Mouse (Mus musculus): Measurements from ENCODE around the gene Plcl2. TPM values are rescaled to one million over a fixed set of nuclear protein-coding genes. Genes with fewer than 3 reads are reported as not detected.

Plcl2 gene
- polyA plus RNA-seq, 1 experiment: 11.0 TPM

DNA sequence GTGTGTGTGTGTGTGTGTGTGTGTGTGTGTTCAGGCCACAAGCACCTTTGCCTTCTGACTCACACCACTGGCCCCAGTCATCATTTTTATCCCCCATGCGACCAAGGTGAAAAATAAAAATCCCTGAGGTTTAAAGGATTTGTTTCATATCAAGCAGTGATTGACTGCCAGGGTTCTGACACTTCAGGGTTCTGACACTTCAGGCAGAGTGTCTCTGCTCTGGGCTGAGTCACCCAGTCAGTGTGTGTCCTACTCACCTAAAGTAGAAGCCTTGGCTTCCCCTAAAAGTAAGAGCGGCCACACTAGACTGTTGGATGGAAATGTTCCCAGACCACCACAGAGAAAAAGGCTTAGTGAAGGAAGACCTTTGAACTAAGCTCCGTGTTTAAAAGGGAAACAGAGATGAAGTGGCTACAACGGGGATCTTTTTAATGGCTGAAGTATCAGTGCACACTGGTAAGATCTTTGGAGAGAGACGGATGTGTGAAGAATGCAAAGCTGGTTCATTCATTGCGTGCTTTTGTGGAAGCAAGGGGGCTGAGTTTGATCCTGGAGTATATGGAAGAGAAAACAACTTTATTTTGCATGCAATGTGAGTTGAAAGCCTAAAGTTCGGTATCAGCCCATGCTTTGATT, 11.0 kb upstream of the Plcl2 start:
- no peak for DNase-seq (ENCODE audit: low read depth, low spot score)
- 80% methylated on average over 7 of the region's 7 CpGs for WGBS

DNA sequence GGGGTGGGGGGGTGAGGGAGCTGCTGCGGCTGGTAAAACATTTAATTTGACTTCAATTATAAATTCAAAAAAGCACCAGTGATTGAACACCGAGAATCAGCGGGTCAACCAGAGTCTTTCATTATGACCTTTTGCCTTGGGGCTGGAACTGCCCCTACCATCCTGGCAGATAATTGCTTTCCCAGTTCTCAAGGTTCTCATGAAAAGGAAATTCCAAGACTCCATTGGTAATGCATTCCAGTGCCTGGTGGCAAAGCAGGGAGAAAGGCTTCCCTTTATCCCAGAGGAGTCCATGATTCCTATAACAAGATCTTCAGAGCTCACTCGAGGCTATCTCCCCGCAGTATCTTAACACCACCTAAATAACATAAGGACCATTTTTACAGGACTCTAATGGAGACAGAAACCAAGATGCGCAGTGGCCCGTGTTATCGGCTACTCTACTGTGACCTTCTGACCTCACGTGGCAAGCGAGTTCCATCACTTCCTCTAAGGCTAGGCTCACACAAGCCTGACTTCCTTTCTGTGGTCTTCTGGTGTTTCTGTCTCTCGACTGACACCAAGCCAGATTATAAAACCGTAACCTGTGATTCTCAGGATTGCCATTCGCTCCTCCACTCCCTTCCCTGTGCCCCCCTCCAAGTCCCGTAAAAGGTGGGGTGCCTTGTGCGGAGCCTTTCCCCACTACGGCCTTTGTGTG, 10.0 kb upstream of the Plcl2 start:
- no peak for DNase-seq (ENCODE audit: low read depth, low spot score)
- 83% methylated on average over 16 of the region's 16 CpGs for WGBS

DNA sequence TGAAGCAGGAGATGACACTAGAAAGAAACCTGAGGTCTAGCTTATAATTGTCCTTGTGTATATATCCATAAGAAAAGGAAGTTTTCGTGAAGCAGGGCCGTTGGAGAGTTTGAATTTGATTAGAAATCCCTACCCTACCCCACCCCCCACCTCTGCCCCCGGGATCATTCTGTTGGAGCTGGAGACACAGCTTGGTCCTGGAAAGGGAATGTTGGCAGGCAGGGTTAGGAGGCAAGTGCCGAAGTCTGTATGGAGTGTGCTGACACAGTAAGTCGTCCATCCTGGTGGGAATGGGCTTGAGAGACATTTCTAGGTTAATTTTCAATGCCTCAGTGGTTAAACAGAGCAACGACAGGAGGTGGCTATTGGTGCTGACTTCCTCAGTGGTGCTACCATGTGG, 8.4 kb upstream of the Plcl2 start:
- WGBS: 78% methylated on average over 6 of the region's 6 CpGs
- DNase-seq (ENCODE audit: low read depth, low spot score): no peak

DNA sequence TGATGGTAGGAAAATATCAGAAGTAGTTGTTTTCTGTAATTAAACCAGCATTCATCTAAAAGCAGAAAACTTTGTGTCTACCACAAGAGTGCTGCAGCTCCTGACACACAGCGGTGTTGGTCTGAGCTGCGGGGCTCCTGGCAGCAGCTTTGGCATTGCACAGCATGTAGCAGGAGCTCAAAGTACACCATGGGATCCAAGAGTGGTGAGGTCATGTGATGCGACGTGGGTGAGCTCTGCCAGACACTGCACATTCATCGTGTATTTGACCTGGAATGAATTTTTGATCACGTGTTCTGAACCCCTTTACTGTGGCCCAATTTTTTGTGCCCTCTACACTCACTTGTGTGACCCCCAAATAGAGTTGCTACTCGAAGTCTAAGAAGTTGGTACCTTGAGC, 6.1 kb upstream of the Plcl2 start:
- DNase-seq (ENCODE audit: low read depth, low spot score): no peak
- 69% methylated on average over 7 of the region's 7 CpGs for WGBS

DNA sequence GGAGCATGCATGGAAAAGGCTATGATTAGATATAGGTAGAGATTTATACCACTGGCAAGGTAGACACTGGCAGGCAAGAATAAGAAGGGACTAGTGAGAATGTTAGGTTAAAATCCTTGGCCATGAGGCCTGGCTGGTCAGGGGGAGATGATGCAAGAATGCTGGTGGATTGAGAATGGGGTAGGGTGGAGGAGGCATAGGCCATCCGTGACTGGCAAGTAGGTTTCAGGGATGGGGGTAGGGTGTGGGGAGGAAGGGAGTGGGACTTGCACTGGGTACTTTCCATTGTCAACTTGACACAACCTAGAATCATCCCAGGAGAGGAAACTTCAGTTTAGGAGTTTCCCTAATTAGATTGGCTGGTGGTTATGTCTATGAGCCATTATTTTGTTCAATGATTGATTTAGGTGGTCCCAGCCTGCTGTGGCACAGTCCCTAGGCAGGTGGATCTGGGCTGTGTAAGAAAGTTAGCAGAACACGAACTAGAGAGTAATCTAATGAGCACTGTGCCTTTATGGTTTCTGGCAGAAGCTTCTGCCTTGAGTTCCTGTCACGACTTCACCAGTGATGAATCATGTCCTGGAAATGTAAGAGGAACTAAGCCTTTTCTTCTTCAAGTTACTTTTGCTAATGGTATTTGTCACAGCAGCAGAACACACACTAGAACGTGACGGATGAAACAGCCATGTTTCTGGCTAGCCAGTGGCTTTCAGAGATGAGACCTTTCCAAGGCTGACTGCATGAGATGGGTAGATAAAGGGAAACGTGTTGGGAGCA, 4.9 kb upstream of the Plcl2 start:
- WGBS: 70% methylated on average over 6 of the region's 6 CpGs
- no peak for DNase-seq (ENCODE audit: low read depth, low spot score)

DNA sequence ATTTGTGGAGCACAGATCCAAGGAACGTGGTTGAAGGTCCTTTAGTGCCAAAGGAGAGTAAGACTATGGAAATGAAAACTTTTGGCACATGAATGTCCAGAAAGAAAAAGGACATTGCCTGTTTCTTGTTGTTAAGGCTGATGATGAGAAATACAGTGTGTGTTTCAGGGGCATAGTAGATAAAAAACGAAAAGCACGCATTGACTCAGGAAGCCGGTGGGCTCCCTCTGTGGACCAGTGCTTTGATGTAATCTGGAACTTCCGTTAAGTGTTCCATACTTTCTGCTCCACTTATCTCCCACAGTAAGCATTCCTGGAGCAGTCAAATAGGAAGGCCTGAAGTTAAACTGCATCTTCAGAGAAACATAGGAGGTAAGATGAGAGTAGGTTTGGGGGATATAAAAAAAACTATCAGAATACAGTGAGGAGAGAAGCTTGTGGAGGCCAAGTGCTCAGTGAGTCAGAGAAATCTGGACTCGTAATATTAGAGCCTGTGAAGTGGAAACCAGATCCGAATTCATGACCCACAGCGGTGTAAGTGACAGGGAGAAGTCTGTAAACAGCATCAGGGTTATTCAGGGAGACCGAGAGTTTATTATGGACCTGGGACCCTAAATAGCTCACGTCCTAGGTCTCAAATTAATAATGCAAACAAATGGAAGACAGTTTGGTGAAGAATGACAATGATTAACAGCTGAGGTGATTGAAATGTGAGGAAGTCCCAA, 3.1 kb upstream of the Plcl2 start:
- DNase-seq (ENCODE audit: low read depth, low spot score): no peak
- 81% methylated on average over 10 of the region's 10 CpGs for WGBS

DNA sequence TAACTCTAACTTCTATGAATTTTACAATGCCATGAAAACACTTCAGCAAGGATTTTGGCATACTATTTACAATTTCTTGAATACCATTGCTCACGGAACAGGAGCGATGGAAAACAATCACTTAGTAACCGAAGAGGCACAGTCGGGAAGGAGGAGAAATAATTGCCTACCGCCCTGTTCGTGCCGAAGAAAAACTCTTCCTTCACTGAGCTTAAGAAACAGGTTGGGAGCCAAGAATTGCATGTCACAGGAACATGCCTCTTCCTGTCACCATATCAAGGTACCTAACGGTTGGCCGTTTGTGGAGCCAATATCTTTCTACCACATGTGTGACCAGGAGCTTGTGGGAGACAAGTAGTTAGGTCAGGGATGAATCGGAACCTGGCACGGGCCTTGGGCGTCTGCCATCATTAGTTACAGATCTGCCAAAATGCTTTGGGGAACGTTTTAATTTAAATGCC, 2.3 kb upstream of the Plcl2 start:
- 68% methylated on average over 13 of the region's 13 CpGs for WGBS
- no peak for DNase-seq (ENCODE audit: low read depth, low spot score)

DNA sequence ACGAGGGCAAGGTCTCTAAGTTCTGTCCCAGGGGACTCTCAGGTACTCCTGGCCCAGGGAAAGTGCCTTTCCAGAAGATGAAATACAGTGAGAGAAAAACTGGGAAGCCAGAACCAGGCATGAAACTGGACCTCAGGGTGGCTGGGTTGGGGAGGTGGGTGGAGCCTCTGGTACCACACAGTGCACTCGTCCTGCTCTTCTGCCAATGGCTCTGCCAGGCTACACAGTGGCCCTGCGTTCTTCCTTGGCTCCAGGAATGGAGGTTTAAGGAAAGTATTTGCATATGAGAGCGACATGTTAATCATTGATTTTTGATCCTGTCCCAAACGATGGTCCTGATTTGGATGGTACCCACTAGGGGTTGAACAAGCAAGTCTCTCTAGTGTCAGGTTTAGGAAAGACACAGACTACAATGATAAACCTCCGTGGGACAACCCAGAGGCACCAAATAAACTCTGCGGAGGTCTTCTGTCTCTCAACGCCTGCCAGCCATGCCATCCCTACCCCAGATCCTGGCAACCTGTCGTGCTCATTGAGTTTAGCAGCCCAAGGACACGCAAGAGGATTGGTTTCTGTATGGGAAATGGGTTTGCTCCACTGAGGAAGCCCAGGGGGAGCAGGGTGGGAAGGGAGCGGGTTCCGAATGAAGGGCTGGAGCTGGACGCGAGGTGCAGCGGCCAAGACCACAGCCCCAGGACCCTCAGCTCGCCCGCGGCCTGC, 988 bp upstream of the Plcl2 start:
- WGBS: 20% methylated on average over 18 of the region's 18 CpGs
- DNase-seq (ENCODE audit: low read depth, low spot score): no peak

DNA sequence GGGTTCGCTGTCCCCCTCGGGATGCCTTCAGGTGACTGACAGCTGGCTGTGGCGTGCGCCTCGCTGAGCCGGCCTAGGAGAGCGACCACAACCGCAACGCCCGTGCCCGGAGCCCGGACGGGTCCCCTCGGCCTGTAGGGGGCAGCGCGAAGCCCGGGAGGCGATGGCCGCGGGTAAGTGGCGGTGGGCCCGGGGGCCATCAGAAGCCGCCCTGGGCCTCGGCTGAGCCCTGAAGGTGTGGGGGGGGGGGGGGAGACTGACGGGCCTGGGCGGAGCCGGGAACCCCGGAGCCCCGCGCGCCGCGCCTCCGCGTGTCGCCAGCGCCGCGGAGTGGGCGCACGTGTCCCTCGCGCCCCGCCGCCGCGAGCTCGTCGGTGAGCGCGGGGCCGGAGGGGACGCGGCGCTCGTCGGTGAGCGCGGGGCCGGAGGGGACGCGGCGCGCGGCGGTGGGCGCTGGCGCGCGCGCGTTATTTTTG, 390 bp upstream of the Plcl2 start:
- DNase-seq (ENCODE audit: low read depth, low spot score): no peak
- under 1% methylated on average over 72 of the region's 72 CpGs for WGBS

DNA sequence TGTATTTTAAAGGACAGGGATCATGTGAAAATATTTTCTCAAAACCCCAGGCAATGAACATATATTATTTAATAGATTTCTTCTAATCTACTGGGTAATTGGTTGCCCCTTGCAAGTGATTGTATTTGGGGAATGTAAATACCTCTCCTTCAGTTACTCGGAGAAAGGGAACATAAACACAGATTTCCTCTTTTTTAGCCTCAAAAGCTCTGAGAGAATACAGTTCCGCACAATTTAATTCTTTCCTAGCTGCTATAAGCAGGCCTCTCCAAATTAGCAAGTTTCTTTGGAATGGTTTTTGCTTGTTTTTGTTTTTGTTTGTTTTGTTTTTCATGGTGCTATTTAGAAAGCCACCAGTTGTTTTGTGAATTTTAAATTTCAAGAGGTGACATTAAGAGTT, 1.1 kb downstream of the Plcl2 start:
- 54% methylated on average over 2 of the region's 2 CpGs for WGBS
- DNase-seq (ENCODE audit: low read depth, low spot score): no peak

DNA sequence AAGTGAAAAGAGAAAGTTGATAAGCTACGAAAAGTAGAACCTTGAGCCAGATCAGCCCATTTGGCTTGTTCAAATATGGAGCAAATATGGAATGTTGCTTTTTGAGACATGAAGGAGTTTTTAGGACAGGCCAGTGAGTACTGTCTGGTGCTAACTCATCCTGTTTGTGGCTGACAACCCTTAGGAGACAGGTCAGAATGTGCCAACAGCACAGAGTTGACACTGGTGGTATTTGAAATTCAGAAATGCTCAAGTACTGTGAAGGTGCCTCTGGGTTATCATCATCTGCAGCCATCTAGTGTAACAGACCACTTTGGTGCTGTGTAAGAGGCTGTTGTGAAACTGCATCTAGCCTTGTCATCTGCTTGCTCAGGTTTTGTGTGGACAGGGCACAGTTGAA, 1.5 kb downstream of the Plcl2 start:
- DNase-seq (ENCODE audit: low read depth, low spot score): no peak

DNA sequence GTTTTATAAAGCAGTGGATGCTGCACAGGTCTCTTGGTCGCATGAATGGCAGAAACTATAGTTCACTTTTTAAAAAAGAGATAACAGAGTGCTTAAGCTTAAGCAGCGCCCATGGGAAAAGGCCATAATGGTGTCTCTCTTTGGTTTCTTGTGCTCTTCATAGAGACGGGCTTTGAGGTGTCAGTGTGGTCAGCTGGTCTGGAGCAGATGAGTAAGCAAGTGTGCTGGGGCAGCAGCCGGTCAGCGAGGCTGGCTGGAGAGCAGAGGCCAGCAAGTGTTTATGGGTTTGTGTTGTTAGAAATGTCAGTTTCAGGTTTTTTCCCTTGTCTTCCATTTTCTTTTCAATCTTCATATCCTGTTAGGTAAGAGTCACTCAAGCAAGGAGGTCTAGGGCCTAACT, 3.0 kb downstream of the Plcl2 start:
- 83% methylated on average over 5 of the region's 5 CpGs for WGBS
- DNase-seq (ENCODE audit: low read depth, low spot score): no peak

More for the DNA sequence above, 1.5 kb downstream of the Plcl2 start:
- 30% methylated on average over 1 of the region's 1 CpGs for WGBS

DNA sequence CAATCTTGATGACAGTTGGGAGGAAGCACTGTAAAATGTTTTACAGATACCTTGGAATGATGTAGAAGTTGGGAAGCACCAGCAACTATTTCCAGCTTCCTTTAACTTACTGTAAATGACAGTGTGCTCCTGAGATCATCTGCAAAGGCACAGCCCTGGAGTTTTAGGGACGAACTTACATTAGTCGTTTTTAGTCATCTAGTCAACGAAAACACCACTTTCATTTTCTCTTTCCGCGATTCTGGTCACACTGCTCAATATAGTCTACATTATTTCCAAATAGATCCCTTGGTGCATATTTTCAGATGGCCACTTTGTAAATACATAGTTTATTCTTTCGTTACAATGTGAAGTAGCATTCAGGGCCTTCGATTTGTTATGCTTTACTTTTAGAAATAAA, 3.6 kb downstream of the Plcl2 start:
- WGBS: 66% methylated on average over 7 of the region's 7 CpGs
- DNase-seq (ENCODE audit: low read depth, low spot score): no peak

DNA sequence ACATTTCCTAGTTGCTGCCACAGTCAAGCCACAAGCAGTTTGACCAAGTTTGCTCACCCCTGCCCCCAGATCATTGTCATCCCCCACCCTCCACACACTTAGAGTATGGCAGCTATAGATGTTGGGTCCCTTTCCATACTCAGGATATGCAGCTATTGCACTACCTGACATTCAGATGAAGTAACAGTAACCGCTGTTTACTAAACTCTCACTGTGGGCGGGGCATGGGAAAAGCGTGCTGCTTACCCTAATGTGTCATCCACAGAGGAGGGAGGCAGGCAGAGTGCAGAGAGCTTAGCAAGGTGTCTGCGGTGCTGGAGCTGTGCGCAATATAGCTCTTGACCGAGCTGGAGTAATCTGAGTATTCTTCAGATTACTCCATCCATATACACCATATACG, 4.2 kb downstream of the Plcl2 start:
- no peak for DNase-seq (ENCODE audit: low read depth, low spot score)
- 79% methylated on average over 7 of the region's 7 CpGs for WGBS

DNA sequence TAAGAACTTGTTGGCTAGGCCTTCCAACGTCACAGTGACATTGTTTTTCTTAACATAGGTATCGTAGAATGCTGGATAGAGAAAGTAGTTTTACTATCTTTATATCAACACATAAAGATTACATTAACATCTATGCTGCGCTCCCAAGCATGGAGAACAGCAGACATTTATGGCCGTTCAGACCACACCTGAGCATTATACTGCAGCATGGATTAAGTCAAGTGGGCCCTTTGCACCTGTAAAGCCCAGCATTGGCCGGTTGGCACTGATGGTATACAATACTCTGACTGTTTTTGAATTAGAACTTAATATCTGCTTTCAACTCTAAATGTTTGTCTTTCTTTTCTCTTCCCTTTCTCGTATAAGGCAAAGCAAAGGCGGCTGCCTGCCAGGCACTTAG, 4.8 kb downstream of the Plcl2 start:
- 36% methylated on average over 7 of the region's 7 CpGs for WGBS
- no peak for DNase-seq (ENCODE audit: low read depth, low spot score)

DNA sequence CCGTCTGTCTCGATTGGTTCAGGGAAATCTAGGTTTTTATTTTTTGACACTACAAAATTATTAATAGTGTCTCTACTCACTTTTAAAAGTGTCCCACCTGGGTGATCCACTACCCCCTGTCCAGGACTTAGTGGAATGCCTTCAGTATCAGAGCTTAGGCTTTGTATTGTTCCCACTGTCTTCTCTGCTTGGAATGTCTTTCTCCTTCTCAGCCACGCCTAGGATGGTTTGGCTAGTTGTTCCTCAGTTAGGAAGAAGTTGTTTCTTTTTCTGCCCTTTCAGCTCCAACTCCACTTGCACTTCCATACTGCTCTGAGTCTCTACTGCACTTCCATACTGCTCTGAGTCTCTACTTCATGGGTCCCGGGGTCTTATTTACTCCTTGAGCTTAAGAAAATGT, 6.7 kb downstream of the Plcl2 start:
- WGBS: 83% methylated on average over 4 of the region's 4 CpGs

DNA sequence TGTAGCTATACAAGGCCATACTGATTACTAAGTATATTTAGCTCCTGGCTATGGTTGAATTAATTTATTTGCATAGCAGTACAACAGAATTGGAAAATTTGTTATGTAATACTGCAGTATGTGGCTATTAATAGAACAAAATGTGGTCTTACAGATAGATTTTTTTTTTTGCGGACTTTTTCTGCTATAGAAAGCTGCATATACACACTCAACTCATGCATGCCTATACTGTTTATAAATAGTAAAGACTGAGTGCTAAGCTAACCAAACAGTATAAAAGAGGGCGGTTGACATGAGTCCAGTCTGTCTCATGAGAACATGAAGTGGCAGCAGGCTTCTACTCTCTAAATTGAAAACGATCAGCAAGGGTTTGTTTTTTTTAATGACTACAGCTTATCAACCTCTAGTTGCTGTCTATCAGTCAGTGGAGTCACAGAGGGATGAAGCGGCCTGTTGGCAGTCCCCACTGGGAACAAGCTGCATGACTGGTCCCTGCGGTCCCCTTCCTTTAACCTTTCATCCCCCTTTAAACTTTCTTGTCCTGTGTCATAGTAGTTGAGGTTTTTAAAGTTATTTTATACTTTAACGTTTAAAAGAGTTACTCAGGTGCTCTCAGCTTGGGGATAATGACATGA, 8.7 kb downstream of the Plcl2 start:
- WGBS: 67% methylated on average over 6 of the region's 6 CpGs
- no peak for DNase-seq (ENCODE audit: low read depth, low spot score)

More for the DNA sequence above, 6.7 kb downstream of the Plcl2 start:
- no peak for DNase-seq (ENCODE audit: low read depth, low spot score)

DNA sequence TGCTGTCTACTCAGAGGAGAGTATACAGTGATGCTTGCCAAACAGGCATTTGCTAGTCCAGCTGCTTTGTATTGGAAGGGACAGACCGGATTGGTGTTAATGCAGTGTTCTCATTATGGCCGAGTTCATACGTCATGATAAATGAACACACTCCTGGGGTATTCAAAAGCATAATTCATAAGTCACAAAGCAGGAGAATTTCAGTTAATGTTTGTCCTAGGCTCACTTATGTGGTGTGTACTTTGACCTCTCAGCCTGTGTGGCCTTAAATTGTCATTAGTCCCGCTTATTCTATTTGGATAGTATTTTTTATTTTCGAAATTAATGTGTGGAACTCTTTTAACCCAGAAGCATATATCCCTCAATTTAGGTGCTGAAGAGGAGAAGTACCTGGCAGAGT, 10.4 kb downstream of the Plcl2 start:
- no peak for DNase-seq (ENCODE audit: low read depth, low spot score)
- 41% methylated on average over 5 of the region's 5 CpGs for WGBS

DNA sequence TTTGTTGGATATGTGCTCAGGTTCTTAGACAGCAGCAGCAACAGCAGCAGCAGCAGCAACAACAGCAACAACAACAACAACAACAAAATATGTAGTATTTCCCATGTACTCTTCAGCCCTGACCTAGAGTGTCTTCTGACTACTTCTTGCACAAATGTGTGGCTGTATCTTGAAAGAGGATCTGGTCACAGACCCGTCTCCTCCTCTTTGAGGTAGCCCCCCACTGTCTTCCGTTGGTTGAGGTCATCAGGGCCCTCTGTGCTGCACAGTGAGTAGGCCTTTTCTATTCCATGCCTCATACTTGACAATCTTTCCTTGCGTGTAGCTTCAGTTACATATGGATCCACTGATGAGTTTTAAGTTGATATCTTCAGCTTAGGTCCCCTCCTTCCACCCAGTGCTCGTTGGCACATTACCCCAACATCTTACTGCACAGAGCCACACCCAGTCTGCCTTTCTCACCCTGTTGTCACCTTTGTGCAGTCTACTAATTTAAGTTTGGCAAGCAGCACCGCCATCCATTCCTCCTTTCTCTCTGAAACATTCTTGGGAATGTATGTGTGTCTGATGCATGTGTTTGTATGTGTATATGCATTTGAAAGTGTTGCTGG, 13.4 kb downstream of the Plcl2 start:
- WGBS: 55% methylated on average over 5 of the region's 5 CpGs
- no peak for DNase-seq (ENCODE audit: low read depth, low spot score)
